ENCODE assay signal across 11 mouse cellular contexts in genomic region chr1:186567136-186567826, GRCm38 (mm10).
DNase-seq lines count a peak whose midpoint lies in the region; ATAC-seq and TF ChIP-seq lines count a peak whose summit lies in the region.
"Had no signal": no experiment of that assay in that cellular context is flagged by ENCODE, and none has a peak within 500 bp of the region (broad histone marks: within the 10 kb centered on the region; RNA-seq: fewer than 3 reads in every experiment).

No protein-coding gene starts in this region.

- 0 out of 2 replicates have a peak overlapping the region, but pooled peaks have one; percentile 10 for H3K4me2 ChIP-seq in forebrain, postnatal 0 days (ENCODE audit: low read depth)
- H3K4me2 ChIP-seq in forebrain, embryonic 13.5 days: no peak overlapping the region
- H3K4me2 ChIP-seq in lung, embryonic 15.5 days: peak overlapping the region; percentile 35
- H3K4me2 ChIP-seq in neural tube, embryonic 15.5 days: peak overlapping the region; percentile 27
- H3K4me2 ChIP-seq: forebrain, embryonic 12.5 days had no signal

- no peak overlapping the region for H3K27ac ChIP-seq in forebrain, postnatal 0 days (ENCODE audit: low read depth, low read length)
- no peak overlapping the region for H3K27ac ChIP-seq in forebrain, embryonic 13.5 days
- 0 out of 2 replicates have a peak overlapping the region, but pooled peaks have one; percentile 15 for H3K27ac ChIP-seq in lung, embryonic 15.5 days
- H3K27ac ChIP-seq in neural tube, embryonic 15.5 days (replicated peaks): no peak overlapping the region
- H3K27ac ChIP-seq: forebrain, embryonic 12.5 days had no signal

- no peak for DNase-seq in forebrain, postnatal 0 days
- DNase-seq in lung, postnatal 25 days (ENCODE audit: low spot score): no peak
- DNase-seq in heart, postnatal 4 days: peak; percentile 16
- no peak for DNase-seq in ovary, postnatal 14 days (ENCODE audit: low spot score)
- DNase-seq in right cerebral cortex, postnatal 4 days: no peak
- DNase-seq: cerebellum, adult 8-10 months had no signal

- no peak for ATAC-seq in forebrain, postnatal 0 days
- no peak for ATAC-seq in forebrain, embryonic 13.5 days
- ATAC-seq in lung, embryonic 15.5 days (ENCODE audit: borderline replicate concordance, extremely low read depth, low FRiP score, low TSS enrichment): no peak
- ATAC-seq in neural tube, embryonic 15.5 days (ENCODE audit: low FRiP score): no peak

- no peak overlapping the region for H3K4me3 ChIP-seq in forebrain, postnatal 0 days (ENCODE audit: low read depth, low read length)
- no peak overlapping the region for H3K4me3 ChIP-seq in forebrain, embryonic 13.5 days
- no peak overlapping the region for H3K4me3 ChIP-seq in lung, embryonic 15.5 days
- H3K4me3 ChIP-seq in neural tube, embryonic 15.5 days (replicated peaks): no peak overlapping the region
- H3K4me3 ChIP-seq: forebrain, embryonic 12.5 days; megakaryocyte, embryonic 14.5 days had no signal

- H3K9me3 ChIP-seq in forebrain, postnatal 0 days (ENCODE audit: low read length): no peaks in the 10 kb centered on the region
- no peaks in the 10 kb centered on the region for H3K9me3 ChIP-seq in forebrain, embryonic 13.5 days (replicated peaks)
- no peaks in the 10 kb centered on the region for H3K9me3 ChIP-seq in lung, embryonic 15.5 days
- H3K9me3 ChIP-seq in neural tube, embryonic 15.5 days (replicated peaks): no peaks in the 10 kb centered on the region
- H3K9me3 ChIP-seq: forebrain, embryonic 12.5 days had no signal

- no peaks in the 10 kb centered on the region for H3K4me1 ChIP-seq in forebrain, postnatal 0 days (ENCODE audit: insufficient read depth)
- peaks cover 3% of the 10 kb centered on the region; the same call in 1 of the 2 replicates for H3K4me1 ChIP-seq in forebrain, embryonic 13.5 days
- peaks cover 9% of the 10 kb centered on the region; the same call in 1 of the 2 replicates for H3K4me1 ChIP-seq in lung, embryonic 15.5 days
- no peaks in the 10 kb centered on the region for H3K4me1 ChIP-seq in neural tube, embryonic 15.5 days
- H3K4me1 ChIP-seq: megakaryocyte, embryonic 14.5 days had no signal

- no peak for TF ChIP-seq CTCF in forebrain, postnatal 0 days (IDR thresholded peaks at IDR 0.05; ENCODE audit: low read depth)

- H3K36me3 ChIP-seq in forebrain, postnatal 0 days (ENCODE audit: insufficient read depth): no peaks in the 10 kb centered on the region
- no peaks in the 10 kb centered on the region for H3K36me3 ChIP-seq in forebrain, embryonic 13.5 days (ENCODE audit: poor library complexity, severe bottlenecking)
- H3K36me3 ChIP-seq in lung, embryonic 15.5 days: no peaks in the 10 kb centered on the region
- no peaks in the 10 kb centered on the region for H3K36me3 ChIP-seq in neural tube, embryonic 15.5 days
- H3K36me3 ChIP-seq: forebrain, embryonic 12.5 days had no signal

- WGBS in forebrain, postnatal 0 days: 12% methylated on average over 15 of the region's 15 CpGs
- 15% methylated on average over 15 of the region's 15 CpGs for WGBS in forebrain, embryonic 13.5 days
- WGBS in lung, embryonic 15.5 days: 19% methylated on average over 15 of the region's 15 CpGs
- WGBS in neural tube, embryonic 15.5 days: 30% methylated on average over 15 of the region's 15 CpGs

- H3K9ac ChIP-seq in forebrain, postnatal 0 days: no peak overlapping the region
- H3K9ac ChIP-seq in forebrain, embryonic 13.5 days: no peak overlapping the region
- no peak overlapping the region for H3K9ac ChIP-seq in lung, embryonic 15.5 days
- H3K9ac ChIP-seq in neural tube, embryonic 15.5 days (replicated peaks): no peak overlapping the region
- H3K9ac ChIP-seq: forebrain, embryonic 12.5 days had no signal

- no peaks in the 10 kb centered on the region for H3K27me3 ChIP-seq in forebrain, postnatal 0 days (ENCODE audit: insufficient read depth, low read length)
- no peaks in the 10 kb centered on the region for H3K27me3 ChIP-seq in forebrain, embryonic 13.5 days
- no peaks in the 10 kb centered on the region for H3K27me3 ChIP-seq in lung, embryonic 15.5 days
- H3K27me3 ChIP-seq in neural tube, embryonic 15.5 days (replicated peaks): no peaks in the 10 kb centered on the region
- H3K27me3 ChIP-seq: forebrain, embryonic 12.5 days; megakaryocyte, embryonic 14.5 days had no signal
